Mouse (Mus musculus) kidney, postnatal 36 days (tissue): ENCODE results near the gene Crtc1.

Experiments used
- DNase-seq, 2 experiments: peaks; one replicate each; pipeline ENCODE4 v3.0.0; 2021 to 2022; ENCODE audit warnings: mixed read lengths in 2 of 2

Crtc1 gene

GRCm38 (mm10) chr8:70343696-70344095, 95.7 kb downstream of the Crtc1 start:
- peak; percentile 25 to 66 for DNase-seq

GRCm38 (mm10) chr8:70343076-70343475, 96.3 kb downstream of the Crtc1 start:
- DNase-seq = no peak

- DNase-seq = no peak
Measured at GRCm38 (mm10) chr8:70342007-70342406, 97.4 kb downstream of the Crtc1 start.

GRCm38 (mm10) chr8:70340659-70341058, 98.7 kb downstream of the Crtc1 start:
- DNase-seq = no peak

- DNase-seq = no peak
Measured at GRCm38 (mm10) chr8:70338931-70339330, 100.4 kb downstream of the Crtc1 start.

GRCm38 (mm10) chr8:70332878-70333202, 106.5 kb downstream of the Crtc1 start:
- no peak for DNase-seq
